Mouse (Mus musculus) left cerebral cortex, postnatal 4 days (tissue): ENCODE measurements around the gene Spocd1. TPM values are rescaled to one million over a fixed set of nuclear protein-coding genes. Genes with fewer than 3 reads are reported as not detected.
"Not testable (repeated sequence)": the region's sequence is repeated elsewhere in the genome, so short reads cannot be mapped to it uniquely, and the experiment has no call there.

Source experiments
- DNase-seq: peaks from one replicate; pipeline ENCODE4 v3.0.0-alpha.2; 2022
- intact Hi-C: fragments of 180-260 bp; cut with DNase I; formaldehyde crosslinking; loops from one replicate; pipeline ENCODE4 v1.15.1; 2025
- total RNA-seq, 2 experiments: library from RNA; stranded (reverse); gene quantifications; 2 replicates each; pipeline ENCODE4 v1.2.3; 2021

The Spocd1 gene
- total RNA-seq, result under 1 TPM in 1 of 2 experiments, not detected in 1; 0.24 TPM

- DNase-seq, result no peak
- intact Hi-C loops, result no loop called here
Observed at GRCm38 (mm10) chr4:129928949-129929348, at the start of gene Spocd1. Gene Spocd1 (plus strand): TSS chr4:129929249.

GRCm38 (mm10) chr4:129880615-129881014, 48.4 kb upstream of the Spocd1 start:
- no peak for DNase-seq
- intact Hi-C loops, result no loop called here

- intact Hi-C loops, result no loop called here
- DNase-seq, result no peak
Observed at GRCm38 (mm10) chr4:129881661-129882060, 47.4 kb upstream of the Spocd1 start.

- peak; percentile 29 for DNase-seq
- intact Hi-C loops, result no loop called here
Observed at GRCm38 (mm10) chr4:129882555-129883293, 46.3 kb upstream of the Spocd1 start.

- intact Hi-C loops, result no loop called here
Observed at GRCm38 (mm10) chr4:129884041-129884930, 44.8 kb upstream of the Spocd1 start.

GRCm38 (mm10) chr4:129889661-129890060, 39.4 kb upstream of the Spocd1 start:
- DNase-seq, result no peak
- intact Hi-C loops, result no loop called here

More at GRCm38 (mm10) chr4:129884041-129884930, 44.8 kb upstream of the Spocd1 start:
- peak; percentile 18 for DNase-seq

- DNase-seq, result no peak
- intact Hi-C loops, result no loop called here
Observed at GRCm38 (mm10) chr4:129890094-129890493, 39.0 kb upstream of the Spocd1 start.

- no peak for DNase-seq
- intact Hi-C loops, result no loop called here
Observed at GRCm38 (mm10) chr4:129894861-129895260, 34.2 kb upstream of the Spocd1 start.

- intact Hi-C loops, DNase-seq: not testable (repeated sequence)
Observed at GRCm38 (mm10) chr4:129898815-129899214, 30.2 kb upstream of the Spocd1 start.

- intact Hi-C loops, result no loop called here
- no peak for DNase-seq
Observed at GRCm38 (mm10) chr4:129902394-129902793, 26.7 kb upstream of the Spocd1 start.

GRCm38 (mm10) chr4:129903577-129903976, 25.5 kb upstream of the Spocd1 start:
- intact Hi-C loops, result no loop called here
- DNase-seq, result no peak

- intact Hi-C loops, result no loop called here
- no peak for DNase-seq
Observed at GRCm38 (mm10) chr4:129905032-129905431, 24.0 kb upstream of the Spocd1 start.

- intact Hi-C loops, result no loop called here
Observed at GRCm38 (mm10) chr4:129906016-129906415, 23.0 kb upstream of the Spocd1 start.

GRCm38 (mm10) chr4:129908836-129909235, 20.2 kb upstream of the Spocd1 start:
- no peak for DNase-seq
- intact Hi-C loops, result no loop called here

More at GRCm38 (mm10) chr4:129906016-129906415, 23.0 kb upstream of the Spocd1 start:
- no peak for DNase-seq

GRCm38 (mm10) chr4:129909261-129909731, 19.8 kb upstream of the Spocd1 start:
- intact Hi-C loops, result no loop called here
- no peak for DNase-seq

- intact Hi-C loops, result no loop called here
- DNase-seq, result no peak
Observed at GRCm38 (mm10) chr4:129912998-129913397, 16.1 kb upstream of the Spocd1 start.

GRCm38 (mm10) chr4:129913761-129914644, 15.0 kb upstream of the Spocd1 start:
- DNase-seq, result no peak
- intact Hi-C loops, result no loop called here

GRCm38 (mm10) chr4:129914686-129915085, 14.4 kb upstream of the Spocd1 start:
- intact Hi-C loops, result no loop called here
- no peak for DNase-seq

- no peak for DNase-seq
- intact Hi-C loops, result no loop called here
Observed at GRCm38 (mm10) chr4:129915349-129915988, 13.6 kb upstream of the Spocd1 start.

- no peak for DNase-seq
- intact Hi-C loops, result no loop called here
Observed at GRCm38 (mm10) chr4:129916159-129916558, 12.9 kb upstream of the Spocd1 start.
